Mouse (Mus musculus): ENCODE measurements around the gene Gas7. TPM values are rescaled to one million over a fixed set of nuclear protein-coding genes. Genes with fewer than 3 reads are reported as not detected.

Gene Gas7
- polyA plus RNA-seq, 1 experiment from 2014 or later = 3.3 TPM

- no peak overlapping the region for H3K9ac ChIP-seq (replicated peaks; ENCODE audit: low read length)
- H3K27ac ChIP-seq (replicated peaks; ENCODE audit: low read depth, low read length) = no peak overlapping the region
- H3K4me2 ChIP-seq (ENCODE audit: low read depth, low read length) = no peak overlapping the region
- no peak overlapping the region for H3K4me3 ChIP-seq (ENCODE audit: low read depth, low read length)
- ATAC-seq (replicated peaks; ENCODE audit: insufficient number of reproducible peaks, low FRiP score, low TSS enrichment, low read depth) = no peak
- no peaks in the 10 kb centered on the region for H3K4me1 ChIP-seq (ENCODE audit: control insufficient read depth, insufficient read depth, low read length)
- no peak for DNase-seq (ENCODE audit: low spot score)
- no peaks in the 10 kb centered on the region for H3K36me3 ChIP-seq (replicated peaks; ENCODE audit: control insufficient read depth, insufficient read depth, low read depth, low read length)
- H3K9me3 ChIP-seq (replicated peaks; ENCODE audit: control insufficient read depth, low read length) = no peaks in the 10 kb centered on the region
- 91% methylated on average over 6 of the region's 6 CpGs for WGBS
- no peaks in the 10 kb centered on the region for H3K27me3 ChIP-seq (ENCODE audit: control insufficient read depth, insufficient read depth, low read length)
Measured at GRCm38 (mm10) chr11:67670031-67670430, 214.8 kb downstream of the Gas7 start.

- Histone ChIP-seq H3K9me3 (replicated peaks; ENCODE audit: control insufficient read depth, low read length) (no peaks in the 10 kb centered on the region), H3K27ac (replicated peaks; ENCODE audit: low read depth, low read length) (no peak overlapping the region), H3K4me3 (ENCODE audit: low read depth, low read length) (no peak overlapping the region), H3K4me2 (ENCODE audit: low read depth, low read length) (no peak overlapping the region), H3K36me3 (replicated peaks; ENCODE audit: control insufficient read depth, insufficient read depth, low read depth, low read length) (no peaks in the 10 kb centered on the region), H3K9ac (replicated peaks; ENCODE audit: low read length) (no peak overlapping the region), H3K27me3 (ENCODE audit: control insufficient read depth, insufficient read depth, low read length) (no peaks in the 10 kb centered on the region), H3K4me1 (ENCODE audit: control insufficient read depth, insufficient read depth, low read length) (no peaks in the 10 kb centered on the region)
- ATAC-seq (replicated peaks; ENCODE audit: insufficient number of reproducible peaks, low FRiP score, low TSS enrichment, low read depth) (no peak), DNase-seq (ENCODE audit: low spot score) (no peak)
- WGBS = 71% methylated on average over 5 of the region's 5 CpGs
Measured at GRCm38 (mm10) chr11:67672140-67672539, 216.9 kb downstream of the Gas7 start.

GRCm38 (mm10) chr11:67675562-67676540 is 220.6 kb downstream of the Gas7 start:
- H3K4me2 ChIP-seq (ENCODE audit: low read depth, low read length) = no peak overlapping the region
- 0 out of 2 replicates have a peak, but pooled peaks have one; percentile 48 for ATAC-seq (replicated peaks; ENCODE audit: insufficient number of reproducible peaks, low FRiP score, low TSS enrichment, low read depth)
- 59% methylated on average over 12 of the region's 12 CpGs for WGBS
- no peaks in the 10 kb centered on the region for H3K4me1 ChIP-seq (ENCODE audit: control insufficient read depth, insufficient read depth, low read length)
- DNase-seq (ENCODE audit: low spot score) = peak; percentile 87
- no peak overlapping the region for H3K4me3 ChIP-seq (ENCODE audit: low read depth, low read length)
- H3K27me3 ChIP-seq (ENCODE audit: control insufficient read depth, insufficient read depth, low read length) = no peaks in the 10 kb centered on the region
- H3K36me3 ChIP-seq (replicated peaks; ENCODE audit: control insufficient read depth, insufficient read depth, low read depth, low read length) = no peaks in the 10 kb centered on the region
- H3K27ac ChIP-seq (replicated peaks; ENCODE audit: low read depth, low read length) = no peak overlapping the region
- H3K9ac ChIP-seq (replicated peaks; ENCODE audit: low read length) = no peak overlapping the region
- H3K9me3 ChIP-seq (replicated peaks; ENCODE audit: control insufficient read depth, low read length) = no peaks in the 10 kb centered on the region

- DNase-seq (ENCODE audit: low spot score) = no peak
- 64% methylated on average over 5 of the region's 5 CpGs for WGBS
- no peak overlapping the region for H3K4me3 ChIP-seq (ENCODE audit: low read depth, low read length)
- no peak for ATAC-seq (replicated peaks; ENCODE audit: insufficient number of reproducible peaks, low FRiP score, low TSS enrichment, low read depth)
- H3K4me1 ChIP-seq (ENCODE audit: control insufficient read depth, insufficient read depth, low read length) = no peaks in the 10 kb centered on the region
- H3K27me3 ChIP-seq (ENCODE audit: control insufficient read depth, insufficient read depth, low read length) = no peaks in the 10 kb centered on the region
- H3K9me3 ChIP-seq (replicated peaks; ENCODE audit: control insufficient read depth, low read length) = no peaks in the 10 kb centered on the region
- no peaks in the 10 kb centered on the region for H3K36me3 ChIP-seq (replicated peaks; ENCODE audit: control insufficient read depth, insufficient read depth, low read depth, low read length)
- H3K4me2 ChIP-seq (ENCODE audit: low read depth, low read length) = no peak overlapping the region
- H3K27ac ChIP-seq (replicated peaks; ENCODE audit: low read depth, low read length) = no peak overlapping the region
- no peak overlapping the region for H3K9ac ChIP-seq (replicated peaks; ENCODE audit: low read length)
Measured at GRCm38 (mm10) chr11:67679300-67679699, 224.1 kb downstream of the Gas7 start.

GRCm38 (mm10) chr11:67679930-67680329 is 224.7 kb downstream of the Gas7 start:
- H3K4me2 ChIP-seq (ENCODE audit: low read depth, low read length) = no peak overlapping the region
- no peak overlapping the region for H3K27ac ChIP-seq (replicated peaks; ENCODE audit: low read depth, low read length)
- no peak overlapping the region for H3K4me3 ChIP-seq (ENCODE audit: low read depth, low read length)
- no peaks in the 10 kb centered on the region for H3K4me1 ChIP-seq (ENCODE audit: control insufficient read depth, insufficient read depth, low read length)
- ATAC-seq (replicated peaks; ENCODE audit: insufficient number of reproducible peaks, low FRiP score, low TSS enrichment, low read depth) (no peak), DNase-seq (ENCODE audit: low spot score) (no peak)
- 83% methylated on average over 2 of the region's 2 CpGs for WGBS
- H3K9me3 ChIP-seq (replicated peaks; ENCODE audit: control insufficient read depth, low read length) = no peaks in the 10 kb centered on the region
- H3K27me3 ChIP-seq (ENCODE audit: control insufficient read depth, insufficient read depth, low read length) = no peaks in the 10 kb centered on the region
- H3K9ac ChIP-seq (replicated peaks; ENCODE audit: low read length) = no peak overlapping the region
- H3K36me3 ChIP-seq (replicated peaks; ENCODE audit: control insufficient read depth, insufficient read depth, low read depth, low read length) = no peaks in the 10 kb centered on the region

- Histone ChIP-seq H3K4me1 (ENCODE audit: control insufficient read depth, insufficient read depth, low read length) (no peaks in the 10 kb centered on the region), H3K4me3 (ENCODE audit: low read depth, low read length) (no peak overlapping the region), H3K36me3 (replicated peaks; ENCODE audit: control insufficient read depth, insufficient read depth, low read depth, low read length) (no peaks in the 10 kb centered on the region), H3K9me3 (replicated peaks; ENCODE audit: control insufficient read depth, low read length) (no peaks in the 10 kb centered on the region), H3K9ac (replicated peaks; ENCODE audit: low read length) (no peak overlapping the region), H3K4me2 (ENCODE audit: low read depth, low read length) (no peak overlapping the region), H3K27ac (replicated peaks; ENCODE audit: low read depth, low read length) (no peak overlapping the region), H3K27me3 (ENCODE audit: control insufficient read depth, insufficient read depth, low read length) (no peaks in the 10 kb centered on the region)
- 85% methylated on average over 3 of the region's 3 CpGs for WGBS
- ATAC-seq (replicated peaks; ENCODE audit: insufficient number of reproducible peaks, low FRiP score, low TSS enrichment, low read depth) = no peak
- no peak for DNase-seq (ENCODE audit: low spot score)
Measured at GRCm38 (mm10) chr11:67681871-67682270, 226.6 kb downstream of the Gas7 start.

- Histone ChIP-seq H3K9ac (replicated peaks; ENCODE audit: low read length) (no peak overlapping the region), H3K4me1 (ENCODE audit: control insufficient read depth, insufficient read depth, low read length) (no peaks in the 10 kb centered on the region), H3K36me3 (replicated peaks; ENCODE audit: control insufficient read depth, insufficient read depth, low read depth, low read length) (no peaks in the 10 kb centered on the region), H3K4me3 (ENCODE audit: low read depth, low read length) (no peak overlapping the region), H3K27me3 (ENCODE audit: control insufficient read depth, insufficient read depth, low read length) (no peaks in the 10 kb centered on the region), H3K9me3 (replicated peaks; ENCODE audit: control insufficient read depth, low read length) (no peaks in the 10 kb centered on the region), H3K4me2 (ENCODE audit: low read depth, low read length) (no peak overlapping the region), H3K27ac (replicated peaks; ENCODE audit: low read depth, low read length) (no peak overlapping the region)
- ATAC-seq (replicated peaks; ENCODE audit: insufficient number of reproducible peaks, low FRiP score, low TSS enrichment, low read depth) = no peak
- WGBS = 77% methylated on average over 2 of the region's 2 CpGs
- DNase-seq (ENCODE audit: low spot score) = no peak
Measured at GRCm38 (mm10) chr11:67686109-67686508, 230.9 kb downstream of the Gas7 start.

GRCm38 (mm10) chr11:67694703-67695376 is 239.6 kb downstream of the Gas7 start, which contains the start of gene Rcvrn:
Rcvrn (plus strand) TSS chr11:67695326.
- no peaks in the 10 kb centered on the region for H3K36me3 ChIP-seq (replicated peaks; ENCODE audit: control insufficient read depth, insufficient read depth, low read depth, low read length)
- WGBS = 67% methylated on average over 7 of the region's 7 CpGs
- no peak within 1 kb of the TSS for H3K9ac ChIP-seq (replicated peaks; ENCODE audit: low read length)
- H3K27ac ChIP-seq (replicated peaks; ENCODE audit: low read depth, low read length) = no peak within 1 kb of the TSS
- H3K4me2 ChIP-seq (ENCODE audit: low read depth, low read length) = no peak within 1 kb of the TSS
- ATAC-seq (replicated peaks; ENCODE audit: insufficient number of reproducible peaks, low FRiP score, low TSS enrichment, low read depth) (no peak), DNase-seq (ENCODE audit: low spot score) (no peak)
- H3K9me3 ChIP-seq (replicated peaks; ENCODE audit: control insufficient read depth, low read length) = no peaks in the 10 kb centered on the region
- no peaks in the 10 kb centered on the region for H3K4me1 ChIP-seq (ENCODE audit: control insufficient read depth, insufficient read depth, low read length)
- no peaks in the 10 kb centered on the region for H3K27me3 ChIP-seq (ENCODE audit: control insufficient read depth, insufficient read depth, low read length)
- no peak within 1 kb of the TSS for H3K4me3 ChIP-seq (ENCODE audit: low read depth, low read length)

Measured in embryonic facial prominence, embryonic 11.5 days (tissue).